ENCODE assay signal across 8 mouse cellular contexts in the genomic region with DNA sequence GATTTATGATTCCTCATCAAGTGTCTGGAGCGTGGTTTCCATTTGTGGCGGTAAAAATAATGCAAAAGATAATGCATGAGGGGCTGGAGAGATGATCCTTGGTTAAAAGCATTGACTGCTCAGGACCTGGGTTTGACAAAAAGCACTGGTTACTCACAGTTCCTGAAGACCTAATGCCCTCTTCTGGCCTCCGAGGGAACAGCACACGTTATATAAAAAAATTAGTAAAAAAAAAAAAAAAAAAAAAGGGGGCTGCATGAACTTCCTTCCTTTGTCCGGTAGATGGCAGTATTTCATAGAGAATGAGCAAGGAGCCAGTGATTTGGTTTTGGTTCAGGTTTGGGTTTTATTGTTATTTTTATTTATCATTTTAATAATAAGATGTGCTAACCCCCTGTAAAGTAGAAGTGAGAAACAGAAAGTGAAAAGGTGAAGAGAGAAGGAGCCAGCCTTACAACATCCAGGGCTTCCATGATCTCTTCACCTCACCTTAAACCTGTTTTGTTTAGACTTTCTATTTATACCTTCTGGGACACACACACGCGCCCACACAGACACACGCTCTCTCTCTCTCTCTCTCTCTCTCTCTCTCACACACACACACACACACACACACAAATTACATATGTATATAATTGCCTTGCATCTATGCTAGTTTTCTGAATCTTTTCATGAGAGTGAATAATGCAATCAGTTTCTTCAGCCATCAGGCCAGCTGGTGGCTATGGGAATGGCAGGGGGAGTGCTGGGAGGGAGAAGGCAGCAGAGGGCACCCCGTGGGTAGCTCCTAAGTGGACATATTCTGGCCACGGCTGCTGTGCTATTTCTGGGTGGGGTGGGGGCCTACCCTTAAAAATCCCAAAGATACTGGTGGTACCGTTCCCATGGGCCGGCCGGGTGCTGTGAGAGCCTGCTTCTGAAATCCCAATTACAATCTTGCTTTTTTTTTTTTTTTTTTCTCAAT.
A peak's percentile ranks its signal among the peaks of the same experiment; 100 is the strongest.
DNase-seq lines count a peak whose midpoint lies in the region; ATAC-seq and TF ChIP-seq lines count a peak whose summit lies in the region.

No protein-coding gene starts in this region.

- no peak for ATAC-seq in heart, embryonic 16.5 days (replicated peaks; ENCODE audit: extremely low read depth, insufficient read depth, low FRiP score)
- no peak for ATAC-seq in heart, embryonic 11.5 days (replicated peaks; ENCODE audit: insufficient number of reproducible peaks, low FRiP score, low TSS enrichment)
- ATAC-seq in G1E (ENCODE audit: extremely low read depth, insufficient number of reproducible peaks, low FRiP score, poor library complexity, severe bottlenecking) = peak; percentile 34; the same call in 1 of the 2 replicates
- ATAC-seq in heart, postnatal 0 days (ENCODE audit: insufficient read depth, low read depth) = no peak
- peak; percentile 25; the same call in 1 of the 2 replicates for ATAC-seq in neural tube, embryonic 11.5 days (ENCODE audit: insufficient read depth, low FRiP score, low TSS enrichment)
- no peak for ATAC-seq in erythroblast, adult 5-6 weeks (replicated peaks; ENCODE audit: low FRiP score, poor library complexity, severe bottlenecking)

- H3K27me3 ChIP-seq in heart, embryonic 16.5 days (ENCODE audit: control insufficient read depth, insufficient read depth, low read length) = no peaks in the 10 kb centered on the region
- H3K27me3 ChIP-seq in heart, embryonic 11.5 days (ENCODE audit: control insufficient read depth, insufficient read depth, low read length) = no peaks in the 10 kb centered on the region
- H3K27me3 ChIP-seq in G1E (ENCODE audit: insufficient read depth, low read length) = no peaks in the 10 kb centered on the region
- H3K27me3 ChIP-seq in heart, postnatal 0 days (ENCODE audit: control insufficient read depth, insufficient read depth, low read length) = no peaks in the 10 kb centered on the region
- no peaks in the 10 kb centered on the region for H3K27me3 ChIP-seq in neural tube, embryonic 11.5 days (ENCODE audit: control insufficient read depth, insufficient read depth, low read length)

- DNase-seq in G1E (ENCODE audit: low spot score) = no peak
- peak; percentile 73 to 82 for DNase-seq in cerebellum, postnatal 10 days
- peak; percentile 21 for DNase-seq in heart, postnatal 0 days (ENCODE audit: low spot score)
- peak; percentile 12 to 45 for DNase-seq in layer of hippocampus, postnatal 25 days (ENCODE audit: extremely low spot score in 1 of 2, low spot score in 1 of 2)
- peak; percentile 56 for DNase-seq in neural tube, embryonic 11.5 days (ENCODE audit: low spot score)

- H3K4me2 ChIP-seq in heart, embryonic 16.5 days (ENCODE audit: low read depth, low read length) = peak overlapping the region; percentile 45
- H3K4me2 ChIP-seq in heart, embryonic 11.5 days = no peak overlapping the region
- peak overlapping the region; percentile 33 for H3K4me2 ChIP-seq in heart, postnatal 0 days (ENCODE audit: low read depth, low read length)
- H3K4me2 ChIP-seq in neural tube, embryonic 11.5 days (ENCODE audit: low read depth) = no peak overlapping the region

- WGBS in heart, embryonic 16.5 days = 30% methylated on average over 13 of the region's 13 CpGs
- WGBS in heart, embryonic 11.5 days (ENCODE audit: insufficient replicate concordance) = 31% methylated on average over 13 of the region's 13 CpGs
- 27% methylated on average over 13 of the region's 13 CpGs for WGBS in heart, postnatal 0 days
- WGBS in neural tube, embryonic 11.5 days = 37% methylated on average over 13 of the region's 13 CpGs

- no peak overlapping the region for H3K9ac ChIP-seq in heart, embryonic 16.5 days (ENCODE audit: low read length)
- no peak overlapping the region for H3K9ac ChIP-seq in heart, embryonic 11.5 days (ENCODE audit: low read depth, low read length)
- H3K9ac ChIP-seq in heart, postnatal 0 days (replicated peaks; ENCODE audit: low read depth, low read length) = no peak overlapping the region
- H3K9ac ChIP-seq in neural tube, embryonic 11.5 days (ENCODE audit: low read length) = no peak overlapping the region

- H3K9me3 ChIP-seq in heart, embryonic 16.5 days (replicated peaks; ENCODE audit: control insufficient read depth, low read length) = no peaks in the 10 kb centered on the region
- H3K9me3 ChIP-seq in heart, embryonic 11.5 days (replicated peaks; ENCODE audit: control insufficient read depth, low read length) = no peaks in the 10 kb centered on the region
- no peaks in the 10 kb centered on the region for H3K9me3 ChIP-seq in G1E (replicated peaks)
- no peaks in the 10 kb centered on the region for H3K9me3 ChIP-seq in heart, postnatal 0 days (replicated peaks; ENCODE audit: control insufficient read depth, low read length)
- no peaks in the 10 kb centered on the region for H3K9me3 ChIP-seq in neural tube, embryonic 11.5 days (ENCODE audit: control insufficient read depth, low read length)

- TF ChIP-seq CTCF in G1E (IDR thresholded peaks at IDR 0.05; ENCODE audit: low read depth, low read length) = peak; percentile 16; the same call in 1 of the 2 replicates
- peak; percentile 67 for TF ChIP-seq CTCF in heart, postnatal 0 days (IDR thresholded peaks at IDR 0.05; ENCODE audit: low read depth)

- no peak for TF ChIP-seq EP300 in heart, postnatal 0 days (IDR thresholded peaks at IDR 0.05; ENCODE audit: low read depth)

- no peak overlapping the region for H3K27ac ChIP-seq in heart, embryonic 16.5 days (ENCODE audit: low read length)
- H3K27ac ChIP-seq in heart, embryonic 11.5 days (ENCODE audit: low read depth, low read length) = no peak overlapping the region
- H3K27ac ChIP-seq in heart, postnatal 0 days (ENCODE audit: low read depth) = no peak overlapping the region
- no peak overlapping the region for H3K27ac ChIP-seq in neural tube, embryonic 11.5 days (ENCODE audit: low read depth, low read length)

- H3K36me3 ChIP-seq in heart, embryonic 16.5 days (ENCODE audit: control insufficient read depth, insufficient read depth) = no peaks in the 10 kb centered on the region
- H3K36me3 ChIP-seq in heart, embryonic 11.5 days (ENCODE audit: control insufficient read depth, insufficient read depth, low read length) = no peaks in the 10 kb centered on the region
- H3K36me3 ChIP-seq in G1E (replicated peaks) = no peaks in the 10 kb centered on the region
- H3K36me3 ChIP-seq in heart, postnatal 0 days (replicated peaks; ENCODE audit: control insufficient read depth, insufficient read depth, low read length) = no peaks in the 10 kb centered on the region
- H3K36me3 ChIP-seq in neural tube, embryonic 11.5 days (ENCODE audit: control insufficient read depth, insufficient read depth, low read length) = no peaks in the 10 kb centered on the region

- no peaks in the 10 kb centered on the region for H3K4me1 ChIP-seq in heart, embryonic 16.5 days (ENCODE audit: control insufficient read depth, insufficient read depth, low read length)
- H3K4me1 ChIP-seq in heart, embryonic 11.5 days (ENCODE audit: control insufficient read depth, insufficient read depth, low read length) = no peaks in the 10 kb centered on the region
- no peaks in the 10 kb centered on the region for H3K4me1 ChIP-seq in G1E (ENCODE audit: insufficient read depth, low read depth, low read length)
- H3K4me1 ChIP-seq in heart, postnatal 0 days (ENCODE audit: control insufficient read depth, insufficient read depth) = no peaks in the 10 kb centered on the region
- H3K4me1 ChIP-seq in neural tube, embryonic 11.5 days (ENCODE audit: control insufficient read depth, insufficient read depth, low read length) = no peaks in the 10 kb centered on the region

- 0 out of 2 replicates have a peak overlapping the region, but pooled peaks have one; percentile 8 for H3K4me3 ChIP-seq in heart, embryonic 16.5 days (ENCODE audit: low read length)
- no peak overlapping the region for H3K4me3 ChIP-seq in heart, embryonic 11.5 days (ENCODE audit: low read depth, low read length)
- no peak overlapping the region for H3K4me3 ChIP-seq in G1E (ENCODE audit: low read depth, low read length)
- no peak overlapping the region for H3K4me3 ChIP-seq in heart, postnatal 0 days (ENCODE audit: low read depth, low read length)
- H3K4me3 ChIP-seq in neural tube, embryonic 11.5 days (ENCODE audit: low read depth, low read length) = no peak overlapping the region

Comparison
In these comparisons a context has a peak if more than half of its experiments do, and no peak if none do; other contexts are left out.
1. H3K4me2 ChIP-seq: peak in heart, embryonic 16.5 days (single experiment) and heart, postnatal 0 days (single experiment); none in heart, embryonic 11.5 days (single experiment) and neural tube, embryonic 11.5 days (single experiment).
2. ATAC-seq: peak in G1E (single experiment) and neural tube, embryonic 11.5 days (single experiment); none in heart, embryonic 16.5 days (single experiment), heart, embryonic 11.5 days (single experiment), heart, postnatal 0 days (single experiment) and erythroblast, adult 5-6 weeks (single experiment).